Mouse (Mus musculus) MEL (cell line): Measurements from ENCODE around the gene Tent4a.

Experiments used
- E2F4 ChIP-seq: IDR thresholded peaks from 2 replicates; pipeline ENCODE4 v1.6.1; 2011; ENCODE audit warnings: low read depth, low read length, improper control_type of control experiment, borderline replicate concordance
- MAZ ChIP-seq: IDR thresholded peaks from 2 replicates; pipeline ENCODE4 v1.6.1; 2012; ENCODE audit warnings: low read depth, mild to moderate bottlenecking, inconsistent platforms, low read length, improper control_type of control experiment
- NRF1 ChIP-seq: IDR thresholded peaks from 2 replicates; pipeline ENCODE4 v1.6.1; 2014; ENCODE audit warnings: low read depth, mild to moderate bottlenecking, inconsistent platforms, low read length, improper control_type of control experiment, moderate library complexity; ENCODE audit not compliant: poor library complexity, insufficient read depth, severe bottlenecking
- POLR2A ChIP-seq, 2 experiments: IDR thresholded peaks; 2 replicates each; pipeline ENCODE4 v1.6.1; 2011 to 2012; ENCODE audit warnings: low read length in 2 of 2, mild to moderate bottlenecking in 2 of 2, control low read depth in 1 of 2, improper control_type of control experiment in 1 of 2, low read depth in 1 of 2, moderate library complexity in 1 of 2; ENCODE audit not compliant: control insufficient read depth in 1 of 2, insufficient read depth in 1 of 2, poor library complexity in 1 of 2
- POLR2AphosphoS5 ChIP-seq: IDR thresholded peaks from 2 replicates; pipeline ENCODE4 v1.6.1; 2012; ENCODE audit warnings: low read depth, borderline replicate concordance, mild to moderate bottlenecking, inconsistent platforms, low read length, moderate library complexity, mixed read lengths
- SIN3A ChIP-seq: IDR thresholded peaks from 2 replicates; pipeline ENCODE4 v1.6.1; 2012; ENCODE audit warnings: low read length, improper control_type of control experiment, inconsistent platforms
- USF2 ChIP-seq, 2 experiments: IDR thresholded peaks; 2 replicates each; pipeline ENCODE4 v1.6.1; 2011 to 2012; ENCODE audit warnings: improper control_type of control experiment in 2 of 2, low read length in 2 of 2, borderline replicate concordance in 1 of 2, inconsistent platforms in 1 of 2, low read depth in 1 of 2, mild to moderate bottlenecking in 1 of 2; ENCODE audit not compliant: insufficient read depth in 1 of 2
- ZC3H11A ChIP-seq: IDR thresholded peaks from 2 replicates; pipeline ENCODE4 v1.6.1; 2012; ENCODE audit warnings: low read depth, mild to moderate bottlenecking, inconsistent platforms, low read length, improper control_type of control experiment

GRCm38 (mm10) chr13:69524158-69524530, 10.3 kb downstream of the Tent4a start:
- no peak for TF ChIP-seq POLR2A (IDR thresholded peaks at IDR 0.05; ENCODE audit: control insufficient read depth in 1 of 2, insufficient read depth in 1 of 2, low read depth in 1 of 2, low read length in 2 of 2, poor library complexity in 1 of 2)
- no peak for TF ChIP-seq NRF1
- TF ChIP-seq MAZ, result no peak
- no peak for TF ChIP-seq SIN3A
- TF ChIP-seq USF2 (IDR thresholded peaks at IDR 0.05; ENCODE audit: borderline replicate concordance in 1 of 2, insufficient read depth in 1 of 2, low read depth in 1 of 2, low read length in 2 of 2), result no peak
- no peak for TF ChIP-seq POLR2AphosphoS5
- TF ChIP-seq E2F4, result no peak
- TF ChIP-seq ZC3H11A, result no peak
